Mouse (Mus musculus): ENCODE measurements around the gene Ube2f. TPM values are rescaled to one million over a fixed set of nuclear protein-coding genes. Genes with fewer than 3 reads are reported as not detected.
A peak's percentile ranks its signal among the peaks of the same experiment; 100 is the strongest.

Gene Ube2f
- total RNA-seq, 1 experiment from 2014 or later, result 34.9 TPM

DNA sequence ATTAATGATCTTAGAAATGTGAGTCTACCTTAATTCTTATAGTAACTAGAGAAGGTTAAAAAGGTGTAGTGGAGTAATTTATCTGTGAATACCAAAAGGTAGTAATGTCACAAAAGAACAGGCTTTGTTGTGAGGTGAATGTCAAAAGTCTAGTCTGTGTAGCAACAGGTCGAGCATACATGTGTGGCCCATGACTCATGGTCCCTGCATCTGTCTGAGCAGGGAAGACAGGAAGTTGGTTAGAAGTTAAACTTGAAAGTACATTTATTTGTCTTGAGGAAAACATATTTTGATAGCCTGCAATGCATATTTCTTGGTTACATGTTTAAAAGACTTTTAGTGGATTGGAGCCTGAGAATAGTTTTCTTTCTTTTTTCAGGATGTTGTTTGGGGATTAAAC, 29.0 kb downstream of the Ube2f start:
- ATAC-seq (ENCODE audit: extremely low read depth, insufficient number of reproducible peaks, low FRiP score, poor library complexity, severe bottlenecking), result no peak

DNA sequence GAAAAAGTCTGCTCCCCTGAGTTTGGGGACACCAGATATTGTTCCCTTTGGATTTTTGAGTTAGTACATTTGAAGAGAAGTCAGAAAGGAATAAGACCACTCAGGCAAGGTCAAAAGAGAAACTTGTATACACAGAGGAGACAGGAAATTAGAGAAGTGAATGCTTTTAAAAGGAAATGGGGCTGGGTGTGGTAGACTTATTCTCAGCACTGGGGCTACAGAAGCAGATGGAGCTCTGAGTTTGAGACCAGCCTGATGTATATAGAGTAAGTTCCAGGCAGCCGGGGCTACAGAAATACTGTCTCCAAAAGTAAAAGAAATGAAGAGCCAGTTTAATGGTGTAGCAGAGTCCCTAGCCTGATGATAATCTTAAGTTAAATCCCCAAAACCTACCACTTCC, 32.5 kb downstream of the Ube2f start:
- no peak for ATAC-seq (ENCODE audit: extremely low read depth, insufficient number of reproducible peaks, low FRiP score, poor library complexity, severe bottlenecking)

DNA sequence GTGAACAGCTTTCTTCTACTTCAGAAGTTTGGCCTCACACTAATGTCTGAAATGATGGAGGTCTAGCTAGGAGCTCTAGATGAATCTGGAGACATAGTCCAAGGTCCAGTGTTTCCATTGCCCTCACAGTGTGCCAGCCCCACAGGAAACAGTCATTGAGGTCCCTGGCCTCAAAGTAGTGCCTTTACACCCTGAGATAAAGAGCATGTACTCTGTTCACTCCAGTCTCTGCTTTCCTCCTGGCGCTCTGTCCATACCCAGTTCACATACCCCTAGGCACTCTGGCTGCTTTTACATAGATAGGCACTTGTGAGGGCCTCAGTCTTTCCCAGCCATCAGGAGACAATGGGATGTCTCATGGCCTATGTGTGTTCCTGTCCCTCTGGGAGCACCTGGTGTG, 39.3 kb downstream of the Ube2f start:
- no peak for ATAC-seq (ENCODE audit: extremely low read depth, insufficient number of reproducible peaks, low FRiP score, poor library complexity, severe bottlenecking)

DNA sequence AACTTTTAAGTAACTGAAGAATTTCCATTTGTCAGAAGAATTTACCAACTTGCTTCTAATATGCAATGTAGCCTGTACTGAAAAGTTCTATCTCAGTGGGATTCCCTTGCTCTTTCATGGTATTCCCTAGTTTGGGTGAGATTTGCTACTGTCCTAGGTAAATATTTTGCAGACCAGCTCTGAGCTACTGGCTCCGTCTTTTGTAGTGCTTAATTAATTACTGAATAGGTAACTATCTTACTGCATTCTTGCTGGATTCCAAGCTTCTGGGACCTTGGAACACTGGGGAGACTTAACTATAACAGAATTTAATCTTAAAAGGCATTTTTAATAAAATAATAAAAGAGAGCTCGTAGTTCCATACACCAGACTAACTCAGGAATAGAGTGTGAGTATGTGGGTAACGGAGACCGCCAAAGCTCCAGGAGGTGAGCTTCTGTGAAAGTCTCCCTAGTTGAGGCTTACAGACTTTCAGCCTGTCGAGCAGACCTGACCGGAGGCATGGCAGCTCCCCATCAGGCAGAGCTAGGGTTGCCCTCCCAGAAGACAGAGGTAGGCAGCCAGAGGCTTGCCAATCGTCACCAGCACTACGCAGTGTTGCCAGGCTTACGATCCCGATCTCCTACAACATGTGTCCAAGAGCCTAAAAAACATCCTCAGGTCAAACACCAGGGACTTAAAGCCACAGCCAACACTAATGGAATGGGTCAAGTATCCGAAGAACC, 42.2 kb downstream of the Ube2f start:
- no peak for ATAC-seq (ENCODE audit: extremely low read depth, insufficient number of reproducible peaks, low FRiP score, poor library complexity, severe bottlenecking)

DNA sequence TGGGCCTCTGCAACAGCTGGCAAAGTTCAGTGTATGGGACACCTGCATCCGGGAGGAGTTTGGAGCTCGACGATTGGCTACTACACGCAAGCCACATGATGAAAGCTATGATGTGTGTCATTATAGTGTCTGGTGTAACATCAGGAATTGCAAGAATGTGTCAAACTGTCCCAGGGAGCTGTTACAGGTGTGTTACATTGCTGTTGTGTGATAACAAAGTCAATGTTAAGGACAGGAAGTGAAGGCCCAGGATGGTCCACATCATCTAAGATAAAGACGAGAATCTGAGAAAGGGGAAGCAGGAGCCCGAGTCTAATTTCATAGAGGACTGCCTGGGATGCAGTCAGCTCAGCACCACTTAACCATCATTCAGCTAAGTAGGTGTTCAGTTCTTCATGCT, 45.4 kb downstream of the Ube2f start:
- no peak for ATAC-seq (ENCODE audit: extremely low read depth, insufficient number of reproducible peaks, low FRiP score, poor library complexity, severe bottlenecking)

- ATAC-seq (ENCODE audit: extremely low read depth, insufficient number of reproducible peaks, low FRiP score, poor library complexity, severe bottlenecking), result peak; percentile 98
Measured at GRCm38 (mm10) chr1:91297799-91298744, 48.0 kb downstream of the Ube2f start, which contains the start of gene Scly. Scly (plus strand) TSS chr1:91298338.

- no peak for ATAC-seq (ENCODE audit: extremely low read depth, insufficient number of reproducible peaks, low FRiP score, poor library complexity, severe bottlenecking)
Measured at GRCm38 (mm10) chr1:91299026-91299706, 49.1 kb downstream of the Ube2f start.

DNA sequence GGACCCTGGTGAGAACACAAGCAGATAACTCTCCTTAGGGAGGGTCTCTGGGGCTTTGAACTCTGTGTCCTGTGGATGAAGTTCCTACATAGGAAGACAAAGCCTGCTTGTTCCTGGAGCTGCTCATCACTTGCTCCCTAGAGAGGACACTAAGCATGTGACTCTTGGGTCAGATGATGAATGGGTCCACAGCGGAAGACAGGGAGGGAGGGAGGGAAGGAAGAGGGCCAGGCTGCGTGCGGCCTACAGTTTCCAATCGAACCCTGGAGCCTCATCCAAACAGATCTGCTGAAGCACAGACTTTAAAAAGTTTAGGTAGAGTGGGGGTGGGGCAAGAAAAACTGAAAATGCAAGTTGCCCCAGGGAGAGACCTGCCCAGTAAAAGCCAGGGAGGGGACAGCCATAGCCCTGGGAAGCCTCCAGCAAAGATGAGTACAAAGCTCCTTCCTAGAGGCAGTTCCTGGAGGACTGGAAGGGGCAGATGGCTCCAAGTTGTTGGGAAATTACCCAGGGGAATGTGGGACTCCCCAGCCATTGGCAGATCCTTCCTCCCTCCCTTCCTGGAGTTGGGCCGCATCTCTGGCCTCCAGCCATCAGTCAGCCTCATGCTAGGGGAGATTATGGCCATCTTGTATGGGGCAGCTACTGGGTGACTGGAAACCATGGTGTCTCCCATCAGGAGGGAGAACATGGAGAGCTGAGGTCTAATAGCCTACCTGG, 49.8 kb downstream of the Ube2f start:
- ATAC-seq (ENCODE audit: extremely low read depth, insufficient number of reproducible peaks, low FRiP score, poor library complexity, severe bottlenecking), result no peak

- no peak for ATAC-seq (ENCODE audit: extremely low read depth, insufficient number of reproducible peaks, low FRiP score, poor library complexity, severe bottlenecking)
Measured at GRCm38 (mm10) chr1:91301206-91301920, 51.3 kb downstream of the Ube2f start.

- no peak for ATAC-seq (ENCODE audit: extremely low read depth, insufficient number of reproducible peaks, low FRiP score, poor library complexity, severe bottlenecking)
Measured at GRCm38 (mm10) chr1:91302021-91302420, 51.9 kb downstream of the Ube2f start.

- no peak for ATAC-seq (ENCODE audit: extremely low read depth, insufficient number of reproducible peaks, low FRiP score, poor library complexity, severe bottlenecking)
Measured at GRCm38 (mm10) chr1:91304621-91305020, 54.5 kb downstream of the Ube2f start.

GRCm38 (mm10) chr1:91309366-91310085, 59.4 kb downstream of the Ube2f start:
- no peak for ATAC-seq (ENCODE audit: extremely low read depth, insufficient number of reproducible peaks, low FRiP score, poor library complexity, severe bottlenecking)

DNA sequence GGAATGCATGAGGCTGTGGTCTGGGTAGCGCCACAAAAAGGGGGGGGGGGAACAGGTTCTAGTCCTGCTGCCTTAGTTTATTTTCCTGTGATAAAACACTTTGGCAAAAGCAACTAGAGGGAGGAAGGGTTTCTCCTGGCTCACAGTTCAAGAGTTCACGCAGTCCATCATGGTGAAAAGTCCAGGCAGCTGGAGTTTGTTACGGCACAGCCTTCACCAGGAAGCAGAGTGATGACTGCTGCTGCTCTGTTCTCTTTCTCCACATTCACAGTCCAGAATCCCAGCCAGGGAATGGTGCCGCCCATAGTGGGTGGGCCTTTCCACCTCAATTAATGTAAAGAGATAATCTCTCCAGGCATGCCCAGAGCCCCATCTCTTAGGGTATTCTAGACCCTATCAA, 62.2 kb downstream of the Ube2f start:
- no peak for ATAC-seq (ENCODE audit: extremely low read depth, insufficient number of reproducible peaks, low FRiP score, poor library complexity, severe bottlenecking)

- ATAC-seq (ENCODE audit: extremely low read depth, insufficient number of reproducible peaks, low FRiP score, poor library complexity, severe bottlenecking), result no peak
Measured at GRCm38 (mm10) chr1:91313251-91313650, 63.1 kb downstream of the Ube2f start.

DNA sequence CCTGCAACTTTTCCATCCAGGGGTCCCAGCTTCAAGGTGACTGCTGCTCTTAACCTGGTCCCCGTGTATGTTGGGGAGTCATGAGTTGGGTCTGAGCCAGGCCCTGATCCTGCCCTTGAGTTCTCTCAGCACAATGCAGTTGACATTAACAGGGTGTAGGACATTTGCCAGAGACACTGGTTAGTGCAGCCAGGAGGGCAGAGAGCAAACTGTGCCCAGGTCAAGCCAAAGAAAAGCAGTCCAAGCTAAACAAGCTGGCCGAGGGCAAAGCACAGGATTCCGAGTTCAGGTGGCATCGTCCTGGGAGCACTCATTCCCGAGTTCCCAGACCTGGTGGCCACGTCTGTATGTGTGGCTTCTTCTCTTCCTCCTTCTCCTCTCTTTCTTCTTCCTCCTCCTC, 67.6 kb downstream of the Ube2f start:
- ATAC-seq (ENCODE audit: extremely low read depth, insufficient number of reproducible peaks, low FRiP score, poor library complexity, severe bottlenecking), result no peak

DNA sequence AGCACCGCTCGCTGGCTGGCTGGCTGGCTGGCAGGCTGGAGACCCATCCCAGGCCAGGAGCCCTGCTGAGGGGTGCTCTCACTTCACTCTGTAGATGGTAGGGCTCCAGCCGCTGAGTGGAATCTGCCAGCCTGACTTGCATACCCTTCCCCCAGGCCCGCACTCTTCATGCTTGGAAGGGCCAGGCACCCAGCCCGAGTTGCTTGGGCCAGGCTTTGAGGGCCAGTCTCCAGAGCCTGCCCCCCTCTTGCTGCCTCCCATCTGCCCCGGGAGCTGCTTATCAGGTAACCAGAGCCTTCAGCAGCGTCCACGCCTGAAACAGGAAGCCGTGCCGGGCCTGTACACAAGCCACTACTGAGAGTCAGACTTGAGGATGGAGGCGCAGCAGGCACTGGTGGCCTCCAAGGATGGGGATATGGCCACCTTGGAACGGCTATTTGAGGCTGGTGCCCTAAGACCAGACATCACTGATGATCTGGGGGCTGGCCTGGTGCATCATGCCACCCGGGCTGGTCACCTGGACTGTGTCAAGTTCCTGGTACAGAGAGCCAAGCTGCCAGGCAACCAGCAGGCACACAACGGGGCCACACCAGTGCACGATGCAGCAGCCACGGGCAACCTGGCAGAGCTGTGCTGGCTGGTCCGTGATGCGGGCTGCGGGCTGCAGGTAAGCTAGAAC, 71.8 kb downstream of the Ube2f start, which contains the start of gene Espnl:
Gene Espnl, plus strand, starts transcription at position 316 of the 679 bp plus-strand sequence.
- no peak for ATAC-seq (ENCODE audit: extremely low read depth, insufficient number of reproducible peaks, low FRiP score, poor library complexity, severe bottlenecking)

- no peak for ATAC-seq (ENCODE audit: extremely low read depth, insufficient number of reproducible peaks, low FRiP score, poor library complexity, severe bottlenecking)
Measured at GRCm38 (mm10) chr1:91324646-91325045, 74.5 kb downstream of the Ube2f start.
